Comparison of ENCODE assay signal across 12 mouse cellular contexts in the genomic region with DNA sequence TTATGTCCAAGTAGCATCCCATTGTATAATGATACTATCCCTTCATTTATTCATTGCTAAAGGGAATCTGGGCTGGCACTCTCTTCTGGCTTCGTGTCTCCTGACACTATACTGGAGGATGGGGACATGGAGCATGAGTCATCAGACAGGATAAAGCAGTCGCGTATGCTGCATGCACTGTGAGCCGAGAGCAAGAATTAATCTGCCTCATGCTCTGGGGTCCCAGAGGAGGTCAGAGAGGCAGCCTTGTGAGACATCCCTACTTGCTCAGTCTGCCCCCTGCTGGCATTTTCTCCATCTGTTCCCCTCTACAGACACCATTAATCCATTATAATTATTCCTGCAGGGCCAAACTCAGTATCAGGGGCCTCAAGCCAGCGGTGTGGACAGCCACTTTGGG.
DNase-seq lines count a peak whose midpoint lies in the region; ATAC-seq and TF ChIP-seq lines count a peak whose summit lies in the region.
"Had no signal": no experiment of that assay in that cellular context is flagged by ENCODE, and none has a peak within 500 bp of the region (broad histone marks: within the 10 kb centered on the region; RNA-seq: fewer than 3 reads in every experiment).

No protein-coding gene starts in this region.

- no peak for TF ChIP-seq EP300 in stomach, postnatal 0 days (optimal IDR thresholded peaks at IDR 0.05)

- H3K4me1 ChIP-seq in stomach, postnatal 0 days (replicated peaks; ENCODE audit: control insufficient read depth, insufficient read depth), result no peaks in the 10 kb centered on the region
- H3K4me1 ChIP-seq: liver, embryonic 12.5 days had no signal

- H3K27me3 ChIP-seq in stomach, postnatal 0 days (ENCODE audit: control insufficient read depth, insufficient read depth, low read length), result no peaks in the 10 kb centered on the region

- H3K4me3 ChIP-seq in stomach, postnatal 0 days (ENCODE audit: low read depth, low read length), result no peak overlapping the region
- H3K4me3 ChIP-seq: gastrocnemius, adult 2 months; liver, embryonic 12.5 days had no signal

- H3K9ac ChIP-seq in stomach, postnatal 0 days (ENCODE audit: low read length), result no peak overlapping the region
- H3K9ac ChIP-seq: liver, embryonic 12.5 days had no signal

- H3K36me3 ChIP-seq in stomach, postnatal 0 days (ENCODE audit: control insufficient read depth, insufficient read depth, low read length), result no peaks in the 10 kb centered on the region
- H3K36me3 ChIP-seq: liver, embryonic 12.5 days had no signal

- ATAC-seq in frontal cortex, adult (ENCODE audit: low TSS enrichment), result peak; percentile 89
- no peak for ATAC-seq in stomach, postnatal 0 days (ENCODE audit: low FRiP score, low TSS enrichment)
- ATAC-seq: intestine, embryonic 16.5 days; liver, embryonic 12.5 days had no signal

- no peak overlapping the region for H3K27ac ChIP-seq in stomach, postnatal 0 days (replicated peaks)
- H3K27ac ChIP-seq: gastrocnemius, adult 2 months; liver, embryonic 12.5 days had no signal

- H3K9me3 ChIP-seq in stomach, postnatal 0 days (ENCODE audit: control insufficient read depth, low read length), result no peaks in the 10 kb centered on the region
- H3K9me3 ChIP-seq: liver, embryonic 12.5 days had no signal

- WGBS in stomach, postnatal 0 days, result 40% methylated on average over 5 of the region's 5 CpGs

- no peak for DNase-seq in frontal cortex, postnatal 10 days (ENCODE audit: low spot score in 2 of 2)
- peak; percentile 17 to 22 for DNase-seq in kidney, postnatal 4 days
- DNase-seq in kidney, adult 18-20 months, result no peak
- peak; percentile 48 for DNase-seq in right cerebral cortex, adult 18-20 months
- DNase-seq in right cerebral cortex, postnatal 14 days, result no peak
- no peak for DNase-seq in stomach, postnatal 0 days (ENCODE audit: low spot score)
- DNase-seq in thymus, postnatal 4 days, result no peak
- DNase-seq: gastrocnemius, adult 2 months; thymus, adult 2 months had no signal

- TF ChIP-seq CTCF in stomach, postnatal 0 days (IDR thresholded peaks at IDR 0.05; ENCODE audit: low read depth), result peak; percentile 21; the same call in 1 of the 2 replicates

- no peak overlapping the region for H3K4me2 ChIP-seq in stomach, postnatal 0 days (replicated peaks; ENCODE audit: low read depth)
- H3K4me2 ChIP-seq: liver, embryonic 12.5 days had no signal

Comparison
In these comparisons a context has a peak if more than half of its experiments do, and no peak if none do; other contexts are left out.
1. DNase-seq: peak in kidney, postnatal 4 days (2 of 2) and right cerebral cortex, adult 18-20 months (single experiment); none in frontal cortex, postnatal 10 days (0 of 2), kidney, adult 18-20 months (single experiment), right cerebral cortex, postnatal 14 days (single experiment), stomach, postnatal 0 days (single experiment) and thymus, postnatal 4 days (single experiment).